ENCODE assay signal across 8 mouse cellular contexts in genomic region chr1:61771213-61771612, GRCm38 (mm10).
DNase-seq lines count a peak whose midpoint lies in the region; ATAC-seq and TF ChIP-seq lines count a peak whose summit lies in the region.

No protein-coding gene starts in this region.

- H3K9me3 ChIP-seq in kidney, embryonic 15.5 days (replicated peaks): no peaks in the 10 kb centered on the region
- no peaks in the 10 kb centered on the region for H3K9me3 ChIP-seq in forebrain, embryonic 14.5 days (replicated peaks; ENCODE audit: control insufficient read depth, low read length)

- DNase-seq in kidney, adult 11 months: peak; percentile 53
- peak; percentile 89 for DNase-seq in brain, embryonic 14.5 days (ENCODE audit: low read depth)
- DNase-seq in forebrain, embryonic 14.5 days (ENCODE audit: low spot score): peak; percentile 82
- DNase-seq in layer of hippocampus, postnatal 14 days (ENCODE audit: low spot score in 2 of 2): peak; percentile 41 to 81
- DNase-seq in spleen, postnatal 36 days (ENCODE audit: low spot score in 2 of 2): peak; percentile 36 to 38

- H3K27me3 ChIP-seq in kidney, embryonic 15.5 days: no peaks in the 10 kb centered on the region
- H3K27me3 ChIP-seq in forebrain, embryonic 14.5 days (replicated peaks; ENCODE audit: control insufficient read depth, insufficient read depth, low read length): no peaks in the 10 kb centered on the region

- no peak for TF ChIP-seq POLR2A in brain, embryonic 14.5 days (IDR thresholded peaks at IDR 0.05; ENCODE audit: borderline replicate concordance, extremely low read depth, insufficient read depth, insufficient read length, poor library complexity, severe bottlenecking)

- H3K27ac ChIP-seq in kidney, embryonic 15.5 days: no peak overlapping the region
- no peak overlapping the region for H3K27ac ChIP-seq in forebrain, embryonic 14.5 days (ENCODE audit: low read depth, low read length)

- peak; percentile 79; the same call in 1 of the 2 replicates for TF ChIP-seq CTCF in brain, embryonic 14.5 days (IDR thresholded peaks at IDR 0.05; ENCODE audit: borderline replicate concordance, extremely low read depth, insufficient read depth, insufficient read length)

- no peak overlapping the region for H3K4me3 ChIP-seq in kidney, embryonic 15.5 days (replicated peaks)
- no peak overlapping the region for H3K4me3 ChIP-seq in forebrain, embryonic 14.5 days (ENCODE audit: low read depth, low read length)

- H3K9ac ChIP-seq in kidney, embryonic 15.5 days: no peak overlapping the region
- H3K9ac ChIP-seq in forebrain, embryonic 14.5 days (ENCODE audit: low read length): no peak overlapping the region

- H3K4me1 ChIP-seq in kidney, embryonic 15.5 days: no peaks in the 10 kb centered on the region
- H3K4me1 ChIP-seq in forebrain, embryonic 14.5 days (ENCODE audit: control insufficient read depth, insufficient read depth, low read length): no peaks in the 10 kb centered on the region

- no peak for ATAC-seq in kidney, embryonic 15.5 days (replicated peaks; ENCODE audit: low FRiP score)
- ATAC-seq in forebrain, embryonic 14.5 days: 0 out of 2 replicates have a peak, but pooled peaks have one; percentile 50
- ATAC-seq in hematopoietic stem cell, adult 5-6 weeks (replicated peaks in 1 of 2; ENCODE audit: insufficient read depth in 1 of 2, low FRiP score in 2 of 2, low TSS enrichment in 1 of 2, low read depth in 1 of 2, poor library complexity in 2 of 2, severe bottlenecking in 2 of 2): peak; percentile 76; a peak in 3 of 4 replicates
- ATAC-seq in megakaryocyte, adult 5-6 weeks (ENCODE audit: poor library complexity, severe bottlenecking): peak; percentile 79

- H3K36me3 ChIP-seq in kidney, embryonic 15.5 days: no peaks in the 10 kb centered on the region
- H3K36me3 ChIP-seq in forebrain, embryonic 14.5 days (ENCODE audit: control insufficient read depth, insufficient read depth, low read length): no peaks in the 10 kb centered on the region

- no peak overlapping the region for H3K4me2 ChIP-seq in kidney, embryonic 15.5 days
- H3K4me2 ChIP-seq in forebrain, embryonic 14.5 days (ENCODE audit: low read length): no peak overlapping the region

Comparison
In these comparisons a context has a peak if more than half of its experiments do, and no peak if none do; other contexts are left out.
1. DNase-seq: peak in every context shown above with its lines; median percentile 89 in brain, embryonic 14.5 days; 82 in forebrain, embryonic 14.5 days; 61 in layer of hippocampus, postnatal 14 days; 53 in kidney, adult 11 months; 37 in spleen, postnatal 36 days.